Mouse (Mus musculus): ENCODE measurements around the gene D1Pas1. TPM values are rescaled to one million over a fixed set of nuclear protein-coding genes. Genes with fewer than 3 reads are reported as not detected.

Gene D1Pas1
- polyA plus RNA-seq, 1 experiment from 2014 or later: 0.20 TPM

GRCm38 (mm10) chr1:186988822-186989221 lies 21.6 kb downstream of the D1Pas1 start:
- peaks cover 8% of the 10 kb centered on the region; the same call in 1 of the 2 replicates for H3K9me3 ChIP-seq
- H3K4me2 ChIP-seq (replicated peaks): no peak overlapping the region
- ATAC-seq (ENCODE audit: low FRiP score, low read depth): no peak
- H3K4me3 ChIP-seq: no peak overlapping the region
- H3K27me3 ChIP-seq: peaks cover 6% of the 10 kb centered on the region; the same call in 1 of the 2 replicates
- no peaks in the 10 kb centered on the region for H3K36me3 ChIP-seq
- H3K9ac ChIP-seq (replicated peaks): no peak overlapping the region
- WGBS: 86% methylated on average over 4 of the region's 4 CpGs
- H3K4me1 ChIP-seq: peaks cover 11% of the 10 kb centered on the region
- H3K27ac ChIP-seq (replicated peaks): no peak overlapping the region

- ATAC-seq (ENCODE audit: low FRiP score, low read depth): no peak
- H3K9ac ChIP-seq (replicated peaks): no peak overlapping the region
- peaks cover 8% of the 10 kb centered on the region; the same call in 1 of the 2 replicates for H3K9me3 ChIP-seq
- H3K27ac ChIP-seq (replicated peaks): no peak overlapping the region
- WGBS: 61% methylated on average over 6 of the region's 6 CpGs
- no peak overlapping the region for H3K4me3 ChIP-seq
- H3K4me1 ChIP-seq: peaks cover 11% of the 10 kb centered on the region
- no peaks in the 10 kb centered on the region for H3K36me3 ChIP-seq
- H3K4me2 ChIP-seq (replicated peaks): no peak overlapping the region
- no peaks in the 10 kb centered on the region; the same call in none of the 2 replicates for H3K27me3 ChIP-seq
Measured at GRCm38 (mm10) chr1:186991473-186991872, 24.3 kb downstream of the D1Pas1 start.

- Histone ChIP-seq H3K4me1 (peaks cover 11% of the 10 kb centered on the region), H3K4me2 (replicated peaks) (no peak overlapping the region), H3K27ac (replicated peaks) (no peak overlapping the region), H3K9me3 (peaks cover 8% of the 10 kb centered on the region; the same call in 1 of the 2 replicates), H3K36me3 (no peaks in the 10 kb centered on the region), H3K4me3 (no peak overlapping the region), H3K9ac (replicated peaks) (no peak overlapping the region), H3K27me3 (no peaks in the 10 kb centered on the region; the same call in 1 of the 2 replicates)
- WGBS: 94% methylated on average over 3 of the region's 3 CpGs
- ATAC-seq (ENCODE audit: low FRiP score, low read depth): no peak
Measured at GRCm38 (mm10) chr1:186992113-186992512, 24.9 kb downstream of the D1Pas1 start.

GRCm38 (mm10) chr1:186997596-186998304 lies 30.5 kb downstream of the D1Pas1 start:
- H3K9me3 ChIP-seq: peaks cover 4% of the 10 kb centered on the region; the same call in 1 of the 2 replicates
- no peak overlapping the region for H3K4me3 ChIP-seq
- H3K4me1 ChIP-seq: peaks cover 4% of the 10 kb centered on the region
- no peak overlapping the region for H3K4me2 ChIP-seq (replicated peaks)
- H3K36me3 ChIP-seq: no peaks in the 10 kb centered on the region
- H3K27ac ChIP-seq (replicated peaks): peak overlapping the region; percentile 42; the same call in 1 of the 2 replicates
- WGBS: 65% methylated on average over 21 of the region's 21 CpGs
- peak; percentile 56 for ATAC-seq (ENCODE audit: low FRiP score, low read depth)
- H3K9ac ChIP-seq (replicated peaks): no peak overlapping the region
- H3K27me3 ChIP-seq: no peaks in the 10 kb centered on the region; the same call in 1 of the 2 replicates

GRCm38 (mm10) chr1:187003441-187003861 lies 36.2 kb downstream of the D1Pas1 start:
- H3K4me1 ChIP-seq: peaks cover 8% of the 10 kb centered on the region; the same call in 1 of the 2 replicates
- peak; percentile 68 for ATAC-seq (ENCODE audit: low FRiP score, low read depth)
- H3K9ac ChIP-seq (replicated peaks): no peak overlapping the region
- no peaks in the 10 kb centered on the region for H3K9me3 ChIP-seq
- H3K27me3 ChIP-seq: no peaks in the 10 kb centered on the region
- no peaks in the 10 kb centered on the region for H3K36me3 ChIP-seq
- WGBS: 66% methylated on average over 7 of the region's 7 CpGs
- no peak overlapping the region for H3K27ac ChIP-seq (replicated peaks)
- no peak overlapping the region for H3K4me3 ChIP-seq
- H3K4me2 ChIP-seq (replicated peaks): no peak overlapping the region

- ATAC-seq (ENCODE audit: low FRiP score, low read depth): no peak
- Histone ChIP-seq H3K9ac (replicated peaks) (no peak overlapping the region), H3K4me1 (peaks cover 8% of the 10 kb centered on the region; the same call in 1 of the 2 replicates), H3K4me3 (no peak overlapping the region), H3K27me3 (no peaks in the 10 kb centered on the region), H3K4me2 (replicated peaks) (no peak overlapping the region), H3K27ac (replicated peaks) (no peak overlapping the region), H3K36me3 (no peaks in the 10 kb centered on the region), H3K9me3 (no peaks in the 10 kb centered on the region)
- whole genome bisulfite sequencing: 88% methylated on average over 1 of the region's 1 CpGs
Measured at GRCm38 (mm10) chr1:187004306-187004705, 37.1 kb downstream of the D1Pas1 start.

- H3K9ac ChIP-seq (replicated peaks): no peak overlapping the region
- WGBS: 91% methylated on average over 14 of the region's 14 CpGs
- ATAC-seq (ENCODE audit: low FRiP score, low read depth): no peak
Measured at GRCm38 (mm10) chr1:187006227-187006925, 39.2 kb downstream of the D1Pas1 start.

GRCm38 (mm10) chr1:187008236-187008635 lies 41.0 kb downstream of the D1Pas1 start:
- H3K4me1 ChIP-seq: peaks cover 6% of the 10 kb centered on the region; the same call in 1 of the 2 replicates
- no peak overlapping the region for H3K4me3 ChIP-seq
- no peaks in the 10 kb centered on the region for H3K36me3 ChIP-seq
- H3K9me3 ChIP-seq: no peaks in the 10 kb centered on the region
- H3K27ac ChIP-seq (replicated peaks): no peak overlapping the region
- H3K4me2 ChIP-seq (replicated peaks): no peak overlapping the region
- no peak overlapping the region for H3K9ac ChIP-seq (replicated peaks)
- ATAC-seq (ENCODE audit: low FRiP score, low read depth): no peak
- 83% methylated on average over 7 of the region's 7 CpGs for WGBS
- H3K27me3 ChIP-seq: no peaks in the 10 kb centered on the region

More at GRCm38 (mm10) chr1:187006227-187006925, 39.2 kb downstream of the D1Pas1 start:
- no peaks in the 10 kb centered on the region for H3K9me3 ChIP-seq
- no peak overlapping the region for H3K27ac ChIP-seq (replicated peaks)
- no peak overlapping the region for H3K4me3 ChIP-seq
- no peak overlapping the region for H3K4me2 ChIP-seq (replicated peaks)
- no peaks in the 10 kb centered on the region for H3K36me3 ChIP-seq
- no peaks in the 10 kb centered on the region for H3K27me3 ChIP-seq
- H3K4me1 ChIP-seq: peaks cover 8% of the 10 kb centered on the region; the same call in 1 of the 2 replicates

- Histone ChIP-seq H3K9me3 (no peaks in the 10 kb centered on the region), H3K36me3 (no peaks in the 10 kb centered on the region), H3K4me2 (replicated peaks) (no peak overlapping the region), H3K4me1 (no peaks in the 10 kb centered on the region), H3K27me3 (no peaks in the 10 kb centered on the region), H3K4me3 (no peak overlapping the region), H3K27ac (replicated peaks) (no peak overlapping the region), H3K9ac (replicated peaks) (no peak overlapping the region)
- no peak for ATAC-seq (ENCODE audit: low FRiP score, low read depth)
- WGBS: 75% methylated on average over 11 of the region's 11 CpGs
Measured at GRCm38 (mm10) chr1:187010071-187010470, 42.9 kb downstream of the D1Pas1 start.

GRCm38 (mm10) chr1:187011601-187012000 lies 44.4 kb downstream of the D1Pas1 start:
- Histone ChIP-seq H3K9ac (replicated peaks) (no peak overlapping the region), H3K9me3 (no peaks in the 10 kb centered on the region), H3K27me3 (no peaks in the 10 kb centered on the region), H3K27ac (replicated peaks) (no peak overlapping the region), H3K36me3 (no peaks in the 10 kb centered on the region), H3K4me3 (no peak overlapping the region), H3K4me2 (replicated peaks) (no peak overlapping the region), H3K4me1 (no peaks in the 10 kb centered on the region)
- WGBS: 91% methylated on average over 4 of the region's 4 CpGs
- no peak for ATAC-seq (ENCODE audit: low FRiP score, low read depth)

- no peak for ATAC-seq (ENCODE audit: low FRiP score, low read depth)
- H3K9me3 ChIP-seq: no peaks in the 10 kb centered on the region
- H3K27ac ChIP-seq (replicated peaks): no peak overlapping the region
- no peak overlapping the region for H3K4me3 ChIP-seq
- no peaks in the 10 kb centered on the region for H3K27me3 ChIP-seq
- no peak overlapping the region for H3K4me2 ChIP-seq (replicated peaks)
- H3K9ac ChIP-seq (replicated peaks): no peak overlapping the region
- no peaks in the 10 kb centered on the region for H3K36me3 ChIP-seq
- H3K4me1 ChIP-seq: no peaks in the 10 kb centered on the region
- WGBS: 89% methylated on average over 2 of the region's 2 CpGs
Measured at GRCm38 (mm10) chr1:187014141-187014540, 46.9 kb downstream of the D1Pas1 start.

GRCm38 (mm10) chr1:187015673-187016072 lies 48.5 kb downstream of the D1Pas1 start:
- Histone ChIP-seq H3K9me3 (no peaks in the 10 kb centered on the region), H3K4me2 (replicated peaks) (no peak overlapping the region), H3K9ac (replicated peaks) (no peak overlapping the region), H3K27ac (replicated peaks) (no peak overlapping the region), H3K27me3 (no peaks in the 10 kb centered on the region), H3K4me3 (no peak overlapping the region), H3K4me1 (no peaks in the 10 kb centered on the region), H3K36me3 (no peaks in the 10 kb centered on the region)
- ATAC-seq (ENCODE audit: low FRiP score, low read depth): no peak
- WGBS: 90% methylated on average over 1 of the region's 1 CpGs
